8 mouse cellular contexts compared by ENCODE assay signal in the genomic region with DNA sequence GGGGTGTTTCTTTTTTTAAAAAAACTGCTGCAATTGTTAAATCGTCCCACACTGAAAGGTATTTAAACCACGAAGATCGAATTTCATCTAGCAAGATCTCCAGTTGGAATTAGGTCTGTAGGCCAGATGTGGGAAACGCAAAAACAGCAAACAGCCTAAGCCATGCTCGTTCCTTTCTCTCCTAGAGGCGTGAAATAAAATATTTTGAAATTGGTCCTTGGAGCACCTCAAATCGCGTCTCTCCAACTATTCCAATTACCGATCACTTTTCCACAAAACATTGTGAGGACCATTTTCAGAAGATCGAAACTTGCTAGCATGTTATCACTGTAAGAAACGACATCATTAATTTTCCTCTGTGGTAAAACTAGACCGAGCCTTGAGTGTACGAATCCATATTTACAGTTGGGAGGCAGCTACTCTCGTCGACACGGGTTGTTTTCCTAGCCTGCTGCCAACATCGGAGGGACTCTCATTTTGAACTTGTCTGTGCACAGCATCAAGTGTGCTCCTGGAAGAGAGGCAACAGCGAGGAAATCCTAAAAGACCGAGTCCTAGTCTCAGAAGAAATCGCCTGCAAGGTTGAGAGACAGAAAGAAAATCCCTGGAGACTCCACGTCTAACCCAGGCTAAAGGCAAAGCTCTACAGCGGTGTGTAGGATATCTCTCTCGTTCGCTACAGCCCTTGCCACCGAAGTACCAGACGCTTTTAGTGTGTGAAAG. TPM values are rescaled to one million over a fixed set of nuclear protein-coding genes. Genes with fewer than 3 reads are reported as not detected.
A peak's percentile ranks its signal among the peaks of the same experiment; 100 is the strongest.
DNase-seq lines count a peak whose midpoint lies in the region; ATAC-seq and TF ChIP-seq lines count a peak whose summit lies in the region.

No protein-coding gene starts in this region.

- TF ChIP-seq POLR2A in thymus, adult 2 months (IDR thresholded peaks at IDR 0.05; ENCODE audit: control insufficient read depth, extremely low read depth, insufficient read depth, low read length, poor library complexity): no peak

- H3K4me2 ChIP-seq in intestine, embryonic 16.5 days (ENCODE audit: low read depth, low read length): peak overlapping the region; percentile 95
- H3K4me2 ChIP-seq in limb, embryonic 12.5 days: peak overlapping the region; percentile 76
- peak overlapping the region; percentile 71 for H3K4me2 ChIP-seq in midbrain, postnatal 0 days (ENCODE audit: low read depth, low read length, poor library complexity, severe bottlenecking)

- no peak for TF ChIP-seq CTCF in midbrain, postnatal 0 days (IDR thresholded peaks at IDR 0.05)
- no peak for TF ChIP-seq CTCF in thymus, adult 2 months (IDR thresholded peaks at IDR 0.05; ENCODE audit: borderline replicate concordance, control insufficient read depth, extremely low read depth, insufficient read depth, low read length, poor library complexity)

- H3K27me3 ChIP-seq in intestine, embryonic 16.5 days (replicated peaks; ENCODE audit: control insufficient read depth, insufficient read depth, low read length): no peaks in the 10 kb centered on the region
- no peaks in the 10 kb centered on the region for H3K27me3 ChIP-seq in limb, embryonic 12.5 days
- no peaks in the 10 kb centered on the region for H3K27me3 ChIP-seq in midbrain, postnatal 0 days (ENCODE audit: insufficient read depth, low read length)
- H3K27me3 ChIP-seq in thymus, adult 2 months (ENCODE audit: control insufficient read depth, insufficient read depth, low read length): no peaks in the 10 kb centered on the region

- peak overlapping the region; percentile 98 for H3K9ac ChIP-seq in intestine, embryonic 16.5 days (ENCODE audit: low read depth, low read length)
- peak overlapping the region; percentile 76 for H3K9ac ChIP-seq in limb, embryonic 12.5 days (replicated peaks)
- peak overlapping the region; percentile 96 for H3K9ac ChIP-seq in midbrain, postnatal 0 days (replicated peaks; ENCODE audit: low read length, poor library complexity, severe bottlenecking)

- H3K27ac ChIP-seq in intestine, embryonic 16.5 days (ENCODE audit: low read length): peak overlapping the region; percentile 98
- H3K27ac ChIP-seq in limb, embryonic 12.5 days: peak overlapping the region; percentile 99
- peak overlapping the region; percentile 98 for H3K27ac ChIP-seq in midbrain, postnatal 0 days (ENCODE audit: low read depth, low read length)
- H3K27ac ChIP-seq in thymus, adult 2 months (ENCODE audit: control insufficient read depth, insufficient read depth, low read length): peak overlapping the region; percentile 85

- no peak for ATAC-seq in intestine, embryonic 16.5 days
- ATAC-seq in limb, embryonic 12.5 days (ENCODE audit: insufficient number of reproducible peaks, insufficient read depth, low FRiP score, low TSS enrichment, low read depth): no peak
- ATAC-seq in midbrain, postnatal 0 days (ENCODE audit: low FRiP score): no peak

- H3K9me3 ChIP-seq in intestine, embryonic 16.5 days (ENCODE audit: control insufficient read depth, low read length): no peaks in the 10 kb centered on the region
- no peaks in the 10 kb centered on the region for H3K9me3 ChIP-seq in limb, embryonic 12.5 days
- no peaks in the 10 kb centered on the region for H3K9me3 ChIP-seq in midbrain, postnatal 0 days (ENCODE audit: low read length)

- WGBS in intestine, embryonic 16.5 days: under 1% methylated on average over 26 of the region's 26 CpGs
- under 1% methylated on average over 26 of the region's 26 CpGs for WGBS in limb, embryonic 12.5 days
- under 1% methylated on average over 26 of the region's 26 CpGs for WGBS in midbrain, postnatal 0 days
- WGBS in thymus, adult 2 months: under 1% methylated on average over 26 of the region's 26 CpGs

- peak; percentile 26 for DNase-seq in right cerebral cortex, adult 18-20 months
- no peak for DNase-seq in right cerebral cortex, postnatal 14 days
- DNase-seq in cerebellum, adult 9-11 months: peak; percentile 30
- peak; percentile 32 for DNase-seq in gastrocnemius, adult 18-20 months (ENCODE audit: low spot score)
- peak; percentile 75 for DNase-seq in midbrain, postnatal 0 days (ENCODE audit: low spot score)
- DNase-seq in thymus, adult 2 months: peak; percentile 51

- H3K4me3 ChIP-seq in intestine, embryonic 16.5 days (ENCODE audit: low read length): peak overlapping the region; percentile 94
- H3K4me3 ChIP-seq in limb, embryonic 12.5 days (replicated peaks): peak overlapping the region; percentile 98
- H3K4me3 ChIP-seq in midbrain, postnatal 0 days (ENCODE audit: low read depth, low read length): peak overlapping the region; percentile 75
- peak overlapping the region; percentile 92 for H3K4me3 ChIP-seq in thymus, adult 2 months (ENCODE audit: control insufficient read depth, insufficient read depth, low read length)

- H3K4me1 ChIP-seq in intestine, embryonic 16.5 days (ENCODE audit: control insufficient read depth, insufficient read depth, low read length): peaks cover 7% of the 10 kb centered on the region; the same call in 1 of the 2 replicates
- peaks cover 7% of the 10 kb centered on the region for H3K4me1 ChIP-seq in limb, embryonic 12.5 days (replicated peaks)
- no peaks in the 10 kb centered on the region for H3K4me1 ChIP-seq in midbrain, postnatal 0 days (ENCODE audit: insufficient read depth, low read length)
- H3K4me1 ChIP-seq in thymus, adult 2 months (replicated peaks; ENCODE audit: control insufficient read depth, insufficient read depth, low read length): no peaks in the 10 kb centered on the region; the same call in 1 of the 2 replicates

- H3K36me3 ChIP-seq in intestine, embryonic 16.5 days (ENCODE audit: control insufficient read depth, insufficient read depth, low read length): peaks cover 3% of the 10 kb centered on the region; the same call in 1 of the 2 replicates
- H3K36me3 ChIP-seq in limb, embryonic 12.5 days: peaks cover 14% of the 10 kb centered on the region
- H3K36me3 ChIP-seq in midbrain, postnatal 0 days (ENCODE audit: insufficient read depth, low read length): peaks cover 7% of the 10 kb centered on the region; the same call in 1 of the 2 replicates
- peaks cover 10% of the 10 kb centered on the region; the same call in 1 of the 2 replicates for H3K36me3 ChIP-seq in thymus, adult 2 months (ENCODE audit: control insufficient read depth, insufficient read depth, low read length)

RNA-seq across cellular contexts. Expression of a gene that starts 0.9 kb away (rescaled TPM):
- total RNA-seq in gastrocnemius, adult 18-20 months (2021): 10 to 100 TPM; 16.4 to 21.0 TPM
- 42.8 and 45.1 TPM in 2 replicates for polyA plus RNA-seq in intestine, embryonic 16.5 days (2015; fragmentation: Nextera tagmentation; extraction: Ambion mirVana)
- polyA plus RNA-seq in limb, embryonic 12.5 days (2016; fragmentation: Nextera tagmentation; extraction: Ambion mirVana): 182 and 199 TPM in 2 replicates
- total RNA-seq in midbrain, postnatal 0 days (2014; rRNA removed): 488 and 535 TPM in 2 replicates
- 230 and 265 TPM in 2 replicates for polyA plus RNA-seq in midbrain, postnatal 0 days (2015; fragmentation: Nextera tagmentation; extraction: Ambion mirVana)
- polyA plus RNA-seq in thymus, adult 2 months (2012; rRNA removed): 47.7 and 79.9 TPM in 2 replicates
